ENCODE assay signal across 7 mouse cellular contexts in genomic region chr19:42016840-42017239, GRCm38 (mm10). TPM values are rescaled to one million over a fixed set of nuclear protein-coding genes. Genes with fewer than 3 reads are reported as not detected.
DNase-seq lines count a peak whose midpoint lies in the region; ATAC-seq and TF ChIP-seq lines count a peak whose summit lies in the region.

No protein-coding gene starts in this region.

- no peak overlapping the region for H3K4me3 ChIP-seq in lung, embryonic 15.5 days
- no peak overlapping the region for H3K4me3 ChIP-seq in embryonic fibroblast, embryonic 13.5 days (ENCODE audit: insufficient read depth, low read length)
- no peak overlapping the region for H3K4me3 ChIP-seq in heart, embryonic 12.5 days
- H3K4me3 ChIP-seq in limb, embryonic 14.5 days (replicated peaks; ENCODE audit: low read length), result no peak overlapping the region

- TF ChIP-seq CTCF in embryonic fibroblast, embryonic 13.5 days (IDR thresholded peaks at IDR 0.05; ENCODE audit: borderline replicate concordance, insufficient read depth, low read length), result no peak

- no peak for ATAC-seq in lung, embryonic 15.5 days (ENCODE audit: borderline replicate concordance, extremely low read depth, low FRiP score, low TSS enrichment)
- 0 out of 2 replicates have a peak, but pooled peaks have one; percentile 10 for ATAC-seq in heart, embryonic 12.5 days (ENCODE audit: insufficient number of reproducible peaks, low FRiP score)
- 0 out of 2 replicates have a peak, but pooled peaks have one; percentile 23 for ATAC-seq in limb, embryonic 14.5 days (ENCODE audit: low FRiP score, low read depth)

- no peak overlapping the region for H3K9ac ChIP-seq in lung, embryonic 15.5 days
- no peak overlapping the region for H3K9ac ChIP-seq in heart, embryonic 12.5 days
- H3K9ac ChIP-seq in limb, embryonic 14.5 days (ENCODE audit: low read depth, low read length, severe bottlenecking), result no peak overlapping the region; the same call in 1 of the 2 replicates

- peak overlapping the region; percentile 65 for H3K27ac ChIP-seq in lung, embryonic 15.5 days
- peak overlapping the region; percentile 98 for H3K27ac ChIP-seq in embryonic fibroblast, embryonic 13.5 days (ENCODE audit: insufficient read depth, low read length)
- peak overlapping the region; percentile 85 for H3K27ac ChIP-seq in heart, embryonic 12.5 days (ENCODE audit: poor library complexity, severe bottlenecking)
- H3K27ac ChIP-seq in limb, embryonic 14.5 days (replicated peaks; ENCODE audit: low read depth, low read length), result peak overlapping the region; percentile 73

- WGBS in lung, embryonic 15.5 days, result 60% methylated on average over 5 of the region's 5 CpGs
- WGBS in heart, embryonic 12.5 days, result 72% methylated on average over 5 of the region's 5 CpGs
- WGBS in limb, embryonic 14.5 days, result 46% methylated on average over 5 of the region's 5 CpGs

- H3K4me1 ChIP-seq in lung, embryonic 15.5 days, result peaks cover 30% of the 10 kb centered on the region
- peaks cover 32% of the 10 kb centered on the region for H3K4me1 ChIP-seq in embryonic fibroblast, embryonic 13.5 days (ENCODE audit: control insufficient read depth, insufficient read depth, low read length)
- peaks cover 51% of the 10 kb centered on the region for H3K4me1 ChIP-seq in heart, embryonic 12.5 days (replicated peaks)
- H3K4me1 ChIP-seq in limb, embryonic 14.5 days (ENCODE audit: control insufficient read depth, insufficient read depth, low read length), result peaks cover 31% of the 10 kb centered on the region

- no peak for TF ChIP-seq POLR2A in embryonic fibroblast, embryonic 13.5 days (IDR thresholded peaks at IDR 0.05; ENCODE audit: low read depth, low read length)
- no peak for TF ChIP-seq POLR2A in limb, embryonic 14.5 days (IDR thresholded peaks at IDR 0.05; ENCODE audit: borderline replicate concordance, extremely low read depth, insufficient read depth, insufficient read length)

- no peaks in the 10 kb centered on the region for H3K27me3 ChIP-seq in lung, embryonic 15.5 days
- H3K27me3 ChIP-seq in heart, embryonic 12.5 days (replicated peaks), result no peaks in the 10 kb centered on the region
- no peaks in the 10 kb centered on the region for H3K27me3 ChIP-seq in limb, embryonic 14.5 days (ENCODE audit: control insufficient read depth, insufficient read depth, low read length)

- H3K4me2 ChIP-seq in lung, embryonic 15.5 days, result no peak overlapping the region
- no peak overlapping the region for H3K4me2 ChIP-seq in heart, embryonic 12.5 days
- no peak overlapping the region for H3K4me2 ChIP-seq in limb, embryonic 14.5 days (replicated peaks; ENCODE audit: low read depth, low read length, severe bottlenecking)

- no peak for DNase-seq in lung, postnatal 25 days (ENCODE audit: low spot score)
- no peak for DNase-seq in limb, embryonic 14.5 days (ENCODE audit: low spot score)
- no peak for DNase-seq in ovary, postnatal 14 days (ENCODE audit: low spot score)
- DNase-seq in adrenal gland, adult 18-20 months (ENCODE audit: low spot score in 2 of 2), result no peak

- no peaks in the 10 kb centered on the region for H3K36me3 ChIP-seq in lung, embryonic 15.5 days
- peaks cover 4% of the 10 kb centered on the region; the same call in 1 of the 2 replicates for H3K36me3 ChIP-seq in heart, embryonic 12.5 days
- 0 out of 2 replicates have a peak, but pooled peaks cover 1% of the 10 kb centered on the region for H3K36me3 ChIP-seq in limb, embryonic 14.5 days (ENCODE audit: control insufficient read depth, insufficient read depth, low read length)

- no peaks in the 10 kb centered on the region for H3K9me3 ChIP-seq in lung, embryonic 15.5 days
- H3K9me3 ChIP-seq in heart, embryonic 12.5 days (replicated peaks), result no peaks in the 10 kb centered on the region
- H3K9me3 ChIP-seq in limb, embryonic 14.5 days (ENCODE audit: control insufficient read depth, low read length), result no peaks in the 10 kb centered on the region

RNA-seq across cellular contexts. Expression of gene Ankrd2, which starts 19.0 kb away (rescaled TPM):
- polyA plus RNA-seq in lung, embryonic 15.5 days (2015; fragmentation: Nextera tagmentation; extraction: Ambion mirVana), result 0.31 and 0.58 TPM in 2 replicates
- polyA plus RNA-seq in embryonic fibroblast, embryonic 13.5 days (2011; ENCODE audit: insufficient read length, low read depth, missing spikeins), result not detected in 2 replicates
- polyA plus RNA-seq in heart, embryonic 12.5 days (2016; fragmentation: Nextera tagmentation; extraction: Ambion mirVana), result not detected in 2 replicates
- polyA plus RNA-seq in limb, embryonic 14.5 days (2012; rRNA removed), result 0.58 and 0.96 TPM in 2 replicates
- 0.66 and 1.5 TPM in 2 replicates for polyA plus RNA-seq in limb, embryonic 14.5 days (2014; fragmentation: Nextera tagmentation; extraction: Ambion mirVana)
- total RNA-seq in adrenal gland, adult 18-20 months (2021), result under 1 TPM; 0.64 to 0.76 TPM

RNA-seq across cellular contexts. Expression of gene Hoga1, which starts 28.6 kb away (rescaled TPM):
- 1.0 and 1.5 TPM in 2 replicates for polyA plus RNA-seq in lung, embryonic 15.5 days (2015; fragmentation: Nextera tagmentation; extraction: Ambion mirVana)
- polyA plus RNA-seq in embryonic fibroblast, embryonic 13.5 days (2011; ENCODE audit: insufficient read length, low read depth, missing spikeins), result 1.3 and 1.7 TPM in 2 replicates
- 0.69 and 1.0 TPM in 2 replicates for polyA plus RNA-seq in heart, embryonic 12.5 days (2016; fragmentation: Nextera tagmentation; extraction: Ambion mirVana)
- polyA plus RNA-seq in limb, embryonic 14.5 days (2012; rRNA removed), result 3.5 and 3.7 TPM in 2 replicates
- 2.0 and 2.4 TPM in 2 replicates for polyA plus RNA-seq in limb, embryonic 14.5 days (2014; fragmentation: Nextera tagmentation; extraction: Ambion mirVana)
- total RNA-seq in adrenal gland, adult 18-20 months (2021), result 1 to 10 TPM; 4.2 to 6.5 TPM

RNA-seq across cellular contexts. Expression of gene 4933411K16Rik, which starts 35.2 kb away (rescaled TPM):
- not detected in 2 replicates for polyA plus RNA-seq in lung, embryonic 15.5 days (2015; fragmentation: Nextera tagmentation; extraction: Ambion mirVana)
- polyA plus RNA-seq in embryonic fibroblast, embryonic 13.5 days (2011; ENCODE audit: insufficient read length, low read depth, missing spikeins), result 0.51 TPM in 1 of 2 replicates, not detected in the other
- not detected in 2 replicates for polyA plus RNA-seq in heart, embryonic 12.5 days (2016; fragmentation: Nextera tagmentation; extraction: Ambion mirVana)
- 0.34 and 0.49 TPM in 2 replicates for polyA plus RNA-seq in limb, embryonic 14.5 days (2012; rRNA removed)
- 0.33 TPM in 1 of 2 replicates, not detected in the other for polyA plus RNA-seq in limb, embryonic 14.5 days (2014; fragmentation: Nextera tagmentation; extraction: Ambion mirVana)
- total RNA-seq in adrenal gland, adult 18-20 months (2021), result under 1 TPM; 0.35 to 0.36 TPM

RNA-seq across cellular contexts. Expression of gene Ubtd1, which starts 35.3 kb away (rescaled TPM):
- 17.2 and 17.5 TPM in 2 replicates for polyA plus RNA-seq in lung, embryonic 15.5 days (2015; fragmentation: Nextera tagmentation; extraction: Ambion mirVana)
- polyA plus RNA-seq in embryonic fibroblast, embryonic 13.5 days (2011; ENCODE audit: insufficient read length, low read depth, missing spikeins), result 29.8 and 39.5 TPM in 2 replicates
- 13.8 and 16.1 TPM in 2 replicates for polyA plus RNA-seq in heart, embryonic 12.5 days (2016; fragmentation: Nextera tagmentation; extraction: Ambion mirVana)
- 38.9 and 50.1 TPM in 2 replicates for polyA plus RNA-seq in limb, embryonic 14.5 days (2012; rRNA removed)
- polyA plus RNA-seq in limb, embryonic 14.5 days (2014; fragmentation: Nextera tagmentation; extraction: Ambion mirVana), result 19.4 and 19.7 TPM in 2 replicates
- total RNA-seq in adrenal gland, adult 18-20 months (2021), result 10 to 100 TPM; 16.4 to 17.4 TPM

RNA-seq across cellular contexts. Expression of gene Mms19, which starts 35.9 kb away (rescaled TPM):
- polyA plus RNA-seq in lung, embryonic 15.5 days (2015; fragmentation: Nextera tagmentation; extraction: Ambion mirVana), result 29.7 and 35.3 TPM in 2 replicates
- 53.2 and 54.2 TPM in 2 replicates for polyA plus RNA-seq in embryonic fibroblast, embryonic 13.5 days (2011; ENCODE audit: insufficient read length, low read depth, missing spikeins)
- 21.6 and 26.3 TPM in 2 replicates for polyA plus RNA-seq in heart, embryonic 12.5 days (2016; fragmentation: Nextera tagmentation; extraction: Ambion mirVana)
- polyA plus RNA-seq in limb, embryonic 14.5 days (2012; rRNA removed), result 83.7 and 102 TPM in 2 replicates
- polyA plus RNA-seq in limb, embryonic 14.5 days (2014; fragmentation: Nextera tagmentation; extraction: Ambion mirVana), result 30.0 and 36.1 TPM in 2 replicates
- 10 to 100 TPM; 17.3 to 22.1 TPM for total RNA-seq in adrenal gland, adult 18-20 months (2021)
